Mouse (Mus musculus) liver, adult 2 months (tissue): ENCODE results near the gene Ddx6.

Source experiments
- CTCF ChIP-seq: fragments of 200-500 bp; IDR thresholded peaks from 2 replicates; pipeline ENCODE4 v1.5.1; 2011; ENCODE audit warnings: low read depth, low read length, control low read depth
- POLR2A ChIP-seq: fragments of 200-500 bp; IDR thresholded peaks from 2 replicates; pipeline ENCODE4 v1.6.1; 2011; ENCODE audit warnings: low read length, control low read depth; ENCODE audit not compliant: insufficient read depth; ENCODE audit errors: extremely low read depth

GRCm38 (mm10) chr9:44647656-44648055, 43.0 kb downstream of the Ddx6 start:
- TF ChIP-seq CTCF: no peak
- no peak for TF ChIP-seq POLR2A
